Mouse (Mus musculus) intestine, embryonic 15.5 days (tissue): Measurements from ENCODE around the gene Tssk1. TPM values are rescaled to one million over a fixed set of nuclear protein-coding genes. Genes with fewer than 3 reads are reported as not detected.

Source experiments
- polyA plus RNA-seq: library from polyadenylated mRNA; unstranded; fragments of >200 nt; fragmentation: Nextera tagmentation; extraction: Ambion mirVana; gene quantifications from 2 replicates; pipeline ENCODE4 v1.2.1, GENCODE M21; 2015

Gene Tssk1
- polyA plus RNA-seq, 1 experiment from 2014 or later: not detected

Other genes with a start within 250 kb of the Tssk1 start
- 4.0 and 6.7 TPM in 2 replicates for gene Ccdc74a, start 247.8 kb upstream of the Tssk1 start, polyA plus RNA-seq
- gene Med15, start 161.3 kb upstream of the Tssk1 start, polyA plus RNA-seq: 38.0 and 43.0 TPM in 2 replicates
- gene Klhl22, start 134.6 kb upstream of the Tssk1 start, polyA plus RNA-seq: 52.3 and 55.6 TPM in 2 replicates
- gene Scarf2, start 96.9 kb upstream of the Tssk1 start, polyA plus RNA-seq: 11.5 and 11.7 TPM in 2 replicates
- not detected in 2 replicates for gene B830017H08Rik, start 61.1 kb upstream of the Tssk1 start, polyA plus RNA-seq
- gene Car15, start 55.9 kb upstream of the Tssk1 start, polyA plus RNA-seq: 2.0 and 3.1 TPM in 2 replicates
- gene Gm20518, start 2.6 kb upstream of the Tssk1 start, polyA plus RNA-seq: 0.18 and 0.27 TPM in 2 replicates
- gene Dgcr2, start 4.3 kb downstream of the Tssk1 start, polyA plus RNA-seq: 68.2 and 70.7 TPM in 2 replicates
- not detected in 2 replicates for gene Tssk2, start 4.4 kb downstream of the Tssk1 start, polyA plus RNA-seq
- 29.7 and 29.8 TPM in 2 replicates for gene Ess2, start 17.1 kb downstream of the Tssk1 start, polyA plus RNA-seq
- 0.14 TPM in 1 of 2 replicates, not detected in the other for gene Gsc2, start 20.8 kb downstream of the Tssk1 start, polyA plus RNA-seq
- 201 and 221 TPM in 2 replicates for gene Slc25a1, start 34.0 kb downstream of the Tssk1 start, polyA plus RNA-seq
- gene Vpreb2, start 86.2 kb downstream of the Tssk1 start, polyA plus RNA-seq: 0.37 TPM in 1 of 2 replicates, not detected in the other
- 71.2 and 75.7 TPM in 2 replicates for gene Dgcr6, start 158.6 kb downstream of the Tssk1 start, polyA plus RNA-seq
- 15.0 and 19.9 TPM in 2 replicates for gene Prodh, start 196.0 kb downstream of the Tssk1 start, polyA plus RNA-seq
- 4.1 and 4.7 TPM in 2 replicates for gene Rtn4r, start 233.4 kb downstream of the Tssk1 start, polyA plus RNA-seq